Mouse (Mus musculus): ENCODE results near the gene Recql5. TPM values are rescaled to one million over a fixed set of nuclear protein-coding genes. Genes with fewer than 3 reads are reported as not detected.

The Recql5 gene
- 3.5 TPM for polyA plus RNA-seq (2014; fragmentation: Illumina TruSeq; extraction: RNeasy Lipid Tissue Mini Kit (QIAGEN cat#74804); ENCODE audit: low read depth, low replicate concordance)

GRCm38 (mm10) chr11:115933108-115933746 lies at the start of gene Recql5, which contains the start of gene Sap30bp:
Gene Recql5 (minus strand): TSS chr11:115933477.
Gene Sap30bp (plus strand): TSS chr11:115933282.

GRCm38 (mm10) chr11:115974309-115975082 lies 41.2 kb upstream of the Recql5 start, which contains the start of gene Itgb4:
Gene Itgb4 (plus strand): TSS chr11:115974709.

GRCm38 (mm10) chr11:115911632-115912376 lies 21.5 kb downstream of the Recql5 start, which contains the start of gene Smim6:
Gene Smim6 (plus strand): TSS chr11:115912017.

GRCm38 (mm10) chr11:115899486-115900266 lies 33.6 kb downstream of the Recql5 start, which contains the start of gene Smim5:
Gene Smim5 (plus strand): TSS chr11:115899966.

GRCm38 (mm10) chr11:115858354-115858753 lies 74.9 kb downstream of the Recql5 start, which contains the start of gene Myo15b:
Gene Myo15b (plus strand): TSS chr11:115858406.

Other genes with a start within 250 kb of the Recql5 start
- 12.9 TPM for gene Grb2, start 224.9 kb downstream of the Recql5 start, polyA plus RNA-seq (2014; fragmentation: Illumina TruSeq; extraction: RNeasy Lipid Tissue Mini Kit (QIAGEN cat#74804); ENCODE audit: low read depth, low replicate concordance)
- 1.6 TPM for gene Tmem94, start 168.0 kb downstream of the Recql5 start, polyA plus RNA-seq (2014; fragmentation: Illumina TruSeq; extraction: RNeasy Lipid Tissue Mini Kit (QIAGEN cat#74804); ENCODE audit: low read depth, low replicate concordance)
- 0.13 TPM for gene Caskin2, start 119.8 kb downstream of the Recql5 start, polyA plus RNA-seq (2014; fragmentation: Illumina TruSeq; extraction: RNeasy Lipid Tissue Mini Kit (QIAGEN cat#74804); ENCODE audit: low read depth, low replicate concordance)
- gene Tsen54, start 118.8 kb downstream of the Recql5 start, polyA plus RNA-seq (2014; fragmentation: Illumina TruSeq; extraction: RNeasy Lipid Tissue Mini Kit (QIAGEN cat#74804); ENCODE audit: low read depth, low replicate concordance): not detected
- gene Llgl2, start 109.4 kb downstream of the Recql5 start, polyA plus RNA-seq (2014; fragmentation: Illumina TruSeq; extraction: RNeasy Lipid Tissue Mini Kit (QIAGEN cat#74804); ENCODE audit: low read depth, low replicate concordance): not detected
- 1.1 TPM for gene Myo15b, start 75.1 kb downstream of the Recql5 start, polyA plus RNA-seq (2014; fragmentation: Illumina TruSeq; extraction: RNeasy Lipid Tissue Mini Kit (QIAGEN cat#74804); ENCODE audit: low read depth, low replicate concordance)
- gene Smim5, start 33.5 kb downstream of the Recql5 start, polyA plus RNA-seq (2014; fragmentation: Illumina TruSeq; extraction: RNeasy Lipid Tissue Mini Kit (QIAGEN cat#74804); ENCODE audit: low read depth, low replicate concordance): not detected
- gene Smim6, start 21.5 kb downstream of the Recql5 start, polyA plus RNA-seq (2014; fragmentation: Illumina TruSeq; extraction: RNeasy Lipid Tissue Mini Kit (QIAGEN cat#74804); ENCODE audit: low read depth, low replicate concordance): 5.2 TPM
- 8.4 TPM for gene Sap30bp, start 195 bp downstream of the Recql5 start, polyA plus RNA-seq (2014; fragmentation: Illumina TruSeq; extraction: RNeasy Lipid Tissue Mini Kit (QIAGEN cat#74804); ENCODE audit: low read depth, low replicate concordance)
- not detected for gene Itgb4, start 41.2 kb upstream of the Recql5 start, polyA plus RNA-seq (2014; fragmentation: Illumina TruSeq; extraction: RNeasy Lipid Tissue Mini Kit (QIAGEN cat#74804); ENCODE audit: low read depth, low replicate concordance)
- gene Galk1, start 79.2 kb upstream of the Recql5 start, polyA plus RNA-seq (2014; fragmentation: Illumina TruSeq; extraction: RNeasy Lipid Tissue Mini Kit (QIAGEN cat#74804); ENCODE audit: low read depth, low replicate concordance): not detected
- 711 TPM for gene H3f3b, start 94.5 kb upstream of the Recql5 start, polyA plus RNA-seq (2014; fragmentation: Illumina TruSeq; extraction: RNeasy Lipid Tissue Mini Kit (QIAGEN cat#74804); ENCODE audit: low read depth, low replicate concordance)
- gene Unk, start 96.8 kb upstream of the Recql5 start, polyA plus RNA-seq (2014; fragmentation: Illumina TruSeq; extraction: RNeasy Lipid Tissue Mini Kit (QIAGEN cat#74804); ENCODE audit: low read depth, low replicate concordance): 6.0 TPM
- 0.11 TPM for gene Unc13d, start 144.5 kb upstream of the Recql5 start, polyA plus RNA-seq (2014; fragmentation: Illumina TruSeq; extraction: RNeasy Lipid Tissue Mini Kit (QIAGEN cat#74804); ENCODE audit: low read depth, low replicate concordance)
- 22.9 TPM for gene Wbp2, start 153.5 kb upstream of the Recql5 start, polyA plus RNA-seq (2014; fragmentation: Illumina TruSeq; extraction: RNeasy Lipid Tissue Mini Kit (QIAGEN cat#74804); ENCODE audit: low read depth, low replicate concordance)
- gene Trim47, start 193.7 kb upstream of the Recql5 start, polyA plus RNA-seq (2014; fragmentation: Illumina TruSeq; extraction: RNeasy Lipid Tissue Mini Kit (QIAGEN cat#74804); ENCODE audit: low read depth, low replicate concordance): 0.36 TPM
- gene Trim65, start 197.7 kb upstream of the Recql5 start, polyA plus RNA-seq (2014; fragmentation: Illumina TruSeq; extraction: RNeasy Lipid Tissue Mini Kit (QIAGEN cat#74804); ENCODE audit: low read depth, low replicate concordance): 0.45 TPM
- 2.2 TPM for gene Mrpl38, start 205.4 kb upstream of the Recql5 start, polyA plus RNA-seq (2014; fragmentation: Illumina TruSeq; extraction: RNeasy Lipid Tissue Mini Kit (QIAGEN cat#74804); ENCODE audit: low read depth, low replicate concordance)
- 19.3 TPM for gene Fbf1, start 234.7 kb upstream of the Recql5 start, polyA plus RNA-seq (2014; fragmentation: Illumina TruSeq; extraction: RNeasy Lipid Tissue Mini Kit (QIAGEN cat#74804); ENCODE audit: low read depth, low replicate concordance)

All from testis, adult 10 weeks (tissue).